Mouse (Mus musculus) small intestine, adult 2 months (tissue): ENCODE results near the gene Gpr87.

Experiments
- CTCF ChIP-seq: fragments of 200-500 bp; IDR thresholded peaks from 2 replicates; pipeline ENCODE4 v1.5.1; 2012; ENCODE audit warnings: low read depth, mild to moderate bottlenecking, control low read depth, inconsistent platforms, low read length, moderate library complexity, mixed read lengths; ENCODE audit not compliant: insufficient replicate concordance, insufficient read length; ENCODE audit errors: extremely low read depth
- POLR2A ChIP-seq: fragments of 200-500 bp; IDR thresholded peaks from 2 replicates; pipeline ENCODE4 v1.6.1; 2012; ENCODE audit warnings: low read depth, mild to moderate bottlenecking, control low read depth, inconsistent platforms, low read length, moderate library complexity

GRCm38 (mm10) chr3:59234878-59235277 is 40.0 kb upstream of the Gpr87 start:
- TF ChIP-seq POLR2A (no peak), CTCF (no peak)
